Mouse (Mus musculus) hindbrain, embryonic 10.5 days (tissue): ENCODE data around the gene Shc1. TPM values are rescaled to one million over a fixed set of nuclear protein-coding genes. Genes with fewer than 3 reads are reported as not detected.
A peak's percentile ranks its signal among the peaks of the same experiment; 100 is the strongest.

Experiments
- DNase-seq: peaks from one replicate; pipeline ENCODE4 v3.0.0-alpha.2; 2017; ENCODE audit warnings: low spot score
- H3K27ac ChIP-seq: fragments of 300-500 bp; sonication (generic); 2 replicates; pipeline ENCODE4 v1.5.1; 2016; ENCODE audit warnings: mild to moderate bottlenecking, moderate library complexity
- H3K27me3 ChIP-seq: fragments of 300-500 bp; sonication (generic); 2 replicates; pipeline ENCODE4 v1.6.1; 2016; ENCODE audit warnings: mild to moderate bottlenecking; ENCODE audit not compliant: poor library complexity, insufficient read depth, severe bottlenecking
- H3K36me3 ChIP-seq: fragments of 300-500 bp; sonication (generic); 2 replicates; pipeline ENCODE4 v1.6.1; 2016; ENCODE audit warnings: mild to moderate bottlenecking, moderate library complexity
- H3K4me1 ChIP-seq: fragments of 300-500 bp; sonication (generic); replicated peaks from 2 replicates; pipeline ENCODE4 v1.6.1; 2016; ENCODE audit warnings: mild to moderate bottlenecking
- H3K4me3 ChIP-seq: fragments of 300-500 bp; sonication (generic); 2 replicates; pipeline ENCODE4 v1.5.1; 2016; ENCODE audit warnings: mild to moderate bottlenecking, moderate library complexity
- H3K9me3 ChIP-seq: fragments of 300-500 bp; sonication (generic); 2 replicates; pipeline ENCODE4 v1.6.1; 2016; ENCODE audit warnings: mild to moderate bottlenecking, moderate library complexity
- WGBS: fragments of 180-500 bp; shearing (Covaris S2); methylation state at CpG from one replicate; pipeline ENCODE4 v1.1.7; 2016; 5-methylcytosine and 5-hydroxymethylcytosine counted together
- polyA plus RNA-seq: library from polyadenylated mRNA; unstranded; fragments of >200 nt; fragmentation: Nextera tagmentation; extraction: Ambion mirVana; gene quantifications from 2 replicates; pipeline ENCODE4 v1.2.1, GENCODE M21; 2016

Shc1 gene
- polyA plus RNA-seq, 1 experiment from 2014 or later, result 58.3 TPM

GRCm38 (mm10) chr3:89451916-89452315, 33.7 kb downstream of the Shc1 start:
- no peak for DNase-seq
- H3K27ac ChIP-seq, result no peak overlapping the region
- H3K4me1 ChIP-seq, result peaks cover 29% of the 10 kb centered on the region
- WGBS, result 91% methylated on average over 1 of the region's 1 CpGs
- H3K27me3 ChIP-seq, result no peaks in the 10 kb centered on the region
- H3K4me3 ChIP-seq, result no peak overlapping the region
- H3K9me3 ChIP-seq, result no peaks in the 10 kb centered on the region
- H3K36me3 ChIP-seq, result peaks cover 8% of the 10 kb centered on the region; the same call in 1 of the 2 replicates

GRCm38 (mm10) chr3:89454401-89455177, 36.3 kb downstream of the Shc1 start, which contains the start of gene Pmvk:
Gene Pmvk, plus strand, starts transcription at chr3:89454541.
- H3K27me3 ChIP-seq, result no peaks in the 10 kb centered on the region

GRCm38 (mm10) chr3:89455786-89456285, 37.6 kb downstream of the Shc1 start:
- Histone ChIP-seq H3K4me3 (no peak overlapping the region), H3K36me3 (no peaks in the 10 kb centered on the region), H3K27me3 (no peaks in the 10 kb centered on the region), H3K27ac (peak overlapping the region; percentile 50), H3K4me1 (peaks cover 49% of the 10 kb centered on the region), H3K9me3 (no peaks in the 10 kb centered on the region)
- DNase-seq, result no peak
- WGBS, result 88% methylated on average over 1 of the region's 1 CpGs

More at GRCm38 (mm10) chr3:89454401-89455177, 36.3 kb downstream of the Shc1 start, which contains the start of gene Pmvk:
- 63% methylated on average over 10 of the region's 10 CpGs for WGBS
- Histone ChIP-seq H3K4me3 (no peak within 1 kb of the TSS), H3K4me1 (peaks cover 37% of the 10 kb centered on the region), H3K36me3 (no peaks in the 10 kb centered on the region), H3K9me3 (no peaks in the 10 kb centered on the region), H3K27ac (no peak within 1 kb of the TSS)
- DNase-seq, result no peak

- Histone ChIP-seq H3K4me1 (peaks cover 46% of the 10 kb centered on the region), H3K27me3 (no peaks in the 10 kb centered on the region), H3K4me3 (no peak overlapping the region), H3K9me3 (no peaks in the 10 kb centered on the region), H3K27ac (peak overlapping the region; percentile 40; the same call in 1 of the 2 replicates), H3K36me3 (peaks cover 8% of the 10 kb centered on the region; the same call in 1 of the 2 replicates)
- 35% methylated on average over 10 of the region's 10 CpGs for WGBS
- DNase-seq, result peak; percentile 83
Measured at GRCm38 (mm10) chr3:89456726-89457665, 38.8 kb downstream of the Shc1 start.

- Histone ChIP-seq H3K27ac (peak overlapping the region; percentile 93), H3K27me3 (no peaks in the 10 kb centered on the region), H3K9me3 (no peaks in the 10 kb centered on the region), H3K36me3 (peaks cover 11% of the 10 kb centered on the region; the same call in 1 of the 2 replicates), H3K4me1 (peaks cover 42% of the 10 kb centered on the region), H3K4me3 (peak overlapping the region; percentile 66)
- 50% methylated on average over 13 of the region's 13 CpGs for WGBS
- peak; percentile 8 for DNase-seq
Measured at GRCm38 (mm10) chr3:89458372-89458964, 40.2 kb downstream of the Shc1 start.

- peak overlapping the region; percentile 66 for H3K4me3 ChIP-seq
- DNase-seq, result peak; percentile 91
- no peaks in the 10 kb centered on the region for H3K9me3 ChIP-seq
- peak overlapping the region; percentile 93 for H3K27ac ChIP-seq
- no peaks in the 10 kb centered on the region for H3K27me3 ChIP-seq
- 2% methylated on average over 35 of the region's 36 CpGs for WGBS
- peaks cover 42% of the 10 kb centered on the region for H3K4me1 ChIP-seq
- H3K36me3 ChIP-seq, result peaks cover 13% of the 10 kb centered on the region
Measured at GRCm38 (mm10) chr3:89458965-89459807, 40.9 kb downstream of the Shc1 start.

- no peak overlapping the region for H3K27ac ChIP-seq
- no peaks in the 10 kb centered on the region for H3K27me3 ChIP-seq
- H3K4me3 ChIP-seq, result no peak overlapping the region
- H3K36me3 ChIP-seq, result peaks cover 49% of the 10 kb centered on the region
- no peaks in the 10 kb centered on the region for H3K9me3 ChIP-seq
- DNase-seq, result no peak
- 42% methylated on average over 4 of the region's 4 CpGs for WGBS
- no peaks in the 10 kb centered on the region for H3K4me1 ChIP-seq
Measured at GRCm38 (mm10) chr3:89468268-89468667, 50.0 kb downstream of the Shc1 start.

GRCm38 (mm10) chr3:89472280-89472679, 54.0 kb downstream of the Shc1 start:
- Histone ChIP-seq H3K4me1 (no peaks in the 10 kb centered on the region), H3K36me3 (peaks cover 28% of the 10 kb centered on the region), H3K9me3 (no peaks in the 10 kb centered on the region), H3K27me3 (no peaks in the 10 kb centered on the region), H3K27ac (no peak overlapping the region), H3K4me3 (no peak overlapping the region)
- DNase-seq, result no peak
- WGBS, result 85% methylated on average over 7 of the region's 7 CpGs

- Histone ChIP-seq H3K9me3 (no peaks in the 10 kb centered on the region), H3K4me1 (no peaks in the 10 kb centered on the region), H3K4me3 (no peak overlapping the region), H3K27ac (no peak overlapping the region), H3K27me3 (no peaks in the 10 kb centered on the region), H3K36me3 (peaks cover 12% of the 10 kb centered on the region)
- WGBS, result 79% methylated on average over 6 of the region's 6 CpGs
- DNase-seq, result no peak
Measured at GRCm38 (mm10) chr3:89473838-89474237, 55.6 kb downstream of the Shc1 start.

- H3K27me3 ChIP-seq, result no peaks in the 10 kb centered on the region
- no peaks in the 10 kb centered on the region for H3K36me3 ChIP-seq
- no peaks in the 10 kb centered on the region for H3K9me3 ChIP-seq
- no peak overlapping the region for H3K4me3 ChIP-seq
- no peaks in the 10 kb centered on the region for H3K4me1 ChIP-seq
- 79% methylated on average over 6 of the region's 6 CpGs for WGBS
- DNase-seq, result no peak
- no peak overlapping the region for H3K27ac ChIP-seq
Measured at GRCm38 (mm10) chr3:89479055-89479454, 60.8 kb downstream of the Shc1 start.
